Mouse (Mus musculus): ENCODE results near the gene Trappc6a.
"Not testable (repeated sequence)": the region's sequence is repeated elsewhere in the genome, so short reads cannot be mapped to it uniquely, and the experiment has no call there.

Gene Trappc6a

DNA sequence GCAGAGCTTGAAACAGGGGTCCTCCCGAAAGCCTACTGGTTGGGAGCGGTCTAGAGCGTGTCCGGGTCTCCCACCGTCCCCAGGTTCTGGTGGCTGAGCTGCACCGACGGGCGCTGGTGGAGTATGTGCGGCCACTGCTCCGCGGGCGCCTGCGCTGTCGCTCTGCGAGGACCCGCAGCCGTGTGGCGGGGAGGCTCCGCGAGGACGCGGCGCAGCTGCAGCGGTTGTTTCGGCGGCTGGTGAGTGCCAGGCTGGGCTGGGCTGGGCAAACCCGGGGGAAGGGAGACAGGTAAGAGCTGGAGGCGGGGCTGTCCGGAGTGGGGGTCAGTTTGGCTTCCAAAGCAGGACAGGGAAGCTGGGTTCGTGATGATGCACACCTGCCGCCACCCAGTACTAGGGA is 18.7 kb upstream of the Trappc6a start:
- peak; percentile 18 for DNase-seq (ENCODE audit: low read depth, low spot score)

DNA sequence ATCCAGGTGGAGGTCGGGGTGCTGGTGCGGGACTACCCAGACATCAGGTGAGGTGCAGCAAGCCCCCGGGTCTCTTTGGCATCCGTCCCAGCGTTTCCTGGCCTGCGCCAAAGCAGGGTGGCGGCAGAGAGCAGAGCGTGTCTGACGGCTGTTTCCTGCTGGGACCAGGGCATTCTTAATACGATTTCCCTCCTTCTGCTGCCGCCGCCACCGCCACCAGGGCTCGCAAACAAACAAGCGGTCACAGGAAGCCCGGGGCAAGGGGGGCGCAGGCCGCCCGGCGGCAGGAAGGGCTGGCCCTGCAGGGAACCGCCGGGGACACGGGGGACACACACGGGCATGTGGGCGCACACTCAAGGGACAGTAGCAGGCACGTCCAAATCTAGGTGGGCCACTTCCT is 16.5 kb upstream of the Trappc6a start:
- no peak for DNase-seq (ENCODE audit: low read depth, low spot score)

DNA sequence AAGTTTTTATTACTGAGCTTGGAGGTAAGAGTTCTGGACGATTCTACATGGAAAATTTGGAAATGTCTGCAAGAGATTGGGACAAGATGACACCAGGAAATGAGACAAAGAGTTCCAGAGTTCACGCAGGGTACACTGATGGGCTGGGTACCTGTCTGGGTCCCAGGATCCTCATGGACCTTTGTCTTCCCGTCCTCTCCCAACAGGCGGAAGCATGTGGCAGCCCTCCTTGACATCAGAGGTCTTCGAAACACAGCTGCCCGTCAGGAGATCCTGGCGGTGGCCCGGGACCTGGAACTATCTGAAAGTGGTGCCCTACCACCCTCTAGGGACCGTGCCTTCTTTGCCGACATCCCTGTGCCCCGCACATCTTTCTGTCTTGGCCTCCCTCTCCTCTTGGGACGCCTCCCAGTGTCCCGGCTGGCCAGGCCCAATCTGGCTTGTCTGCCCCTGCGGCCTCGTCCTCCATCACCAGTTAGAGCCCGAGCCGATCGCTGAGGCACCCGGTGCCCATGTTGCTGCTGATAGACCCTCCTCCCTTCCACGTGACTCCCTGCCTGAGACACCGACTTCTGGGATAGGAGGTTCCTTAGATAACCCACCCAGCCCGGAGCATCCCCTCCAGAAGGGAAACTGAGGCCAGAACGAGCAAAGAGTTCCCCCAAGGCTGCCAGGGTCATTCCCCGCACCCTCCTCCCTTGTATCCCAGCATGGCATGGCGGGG is 13.3 kb upstream of the Trappc6a start:
- no peak for DNase-seq (ENCODE audit: low read depth, low spot score)

DNA sequence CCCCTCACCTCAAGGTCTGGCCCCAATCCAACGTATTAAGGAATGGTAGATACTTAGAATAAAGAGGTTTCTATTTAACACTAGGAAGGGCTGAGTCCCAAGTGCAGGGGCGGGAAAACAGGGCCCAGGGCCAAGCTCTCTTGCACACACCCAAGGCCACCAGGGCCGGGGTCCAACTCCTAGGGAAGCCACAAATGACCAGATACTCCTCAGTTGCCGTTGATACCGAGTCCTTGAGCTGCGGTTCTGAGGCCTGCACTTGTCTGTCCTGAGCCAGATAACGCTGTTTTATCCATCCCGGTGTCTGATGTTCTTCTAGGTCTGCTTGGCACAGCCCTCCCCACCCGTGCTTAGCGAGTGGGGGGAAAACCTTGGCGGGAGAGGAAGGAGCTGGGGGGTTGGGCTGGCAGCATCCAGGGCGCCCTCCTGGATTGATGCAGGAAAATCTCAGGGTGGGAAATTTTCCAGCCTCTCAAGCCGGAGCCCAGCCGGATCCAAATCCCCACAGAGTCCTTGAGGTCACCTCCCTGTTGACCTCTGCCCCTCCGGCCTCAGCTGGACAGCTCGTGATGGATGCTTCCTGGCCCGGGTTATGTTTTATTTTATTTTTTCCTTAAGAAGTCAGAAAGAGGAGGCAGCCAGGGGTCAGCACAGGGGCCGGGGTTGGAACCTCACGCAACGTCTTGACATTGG is 12.5 kb upstream of the Trappc6a start:
- DNase-seq (ENCODE audit: low read depth, low spot score) = no peak

DNA sequence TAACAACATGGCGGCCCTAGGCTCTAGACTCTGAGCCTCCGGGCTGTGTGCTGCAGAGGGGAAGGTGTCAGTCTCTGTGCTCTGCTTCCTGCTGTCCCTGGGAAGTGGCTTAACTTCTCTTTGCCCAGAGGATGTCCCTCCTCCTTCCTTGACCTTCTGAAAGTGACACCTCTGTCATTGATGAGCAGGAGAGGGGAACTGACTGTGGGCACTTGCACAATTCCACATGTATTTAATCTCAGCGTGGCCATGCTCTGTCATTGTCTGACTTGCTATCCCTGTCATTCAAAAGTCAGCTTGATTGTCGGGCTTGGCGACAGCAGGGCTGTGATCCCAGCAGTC is 12.0 kb upstream of the Trappc6a start:
- no peak for DNase-seq (ENCODE audit: low read depth, low spot score)

DNA sequence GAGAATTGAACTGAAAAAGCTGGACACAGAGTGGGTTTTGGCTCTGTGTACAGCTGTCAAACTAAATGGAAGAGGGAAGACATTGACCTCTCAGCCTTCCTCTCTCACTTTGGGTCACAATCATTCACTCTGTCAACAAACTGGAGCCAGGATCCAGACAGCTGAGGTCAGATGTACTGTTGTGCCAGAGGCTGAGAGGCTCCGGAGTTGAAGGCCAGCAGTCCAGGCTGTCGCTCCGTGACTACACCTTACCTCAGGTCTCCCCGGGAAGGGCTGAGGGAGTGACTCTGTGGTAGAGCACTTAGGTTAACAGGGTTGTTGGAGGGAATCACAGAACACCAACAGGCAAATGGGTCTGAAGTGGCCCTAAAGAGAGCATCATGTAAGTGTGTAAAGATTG is 9.9 kb upstream of the Trappc6a start:
- no peak for DNase-seq (ENCODE audit: low read depth, low spot score)

DNA sequence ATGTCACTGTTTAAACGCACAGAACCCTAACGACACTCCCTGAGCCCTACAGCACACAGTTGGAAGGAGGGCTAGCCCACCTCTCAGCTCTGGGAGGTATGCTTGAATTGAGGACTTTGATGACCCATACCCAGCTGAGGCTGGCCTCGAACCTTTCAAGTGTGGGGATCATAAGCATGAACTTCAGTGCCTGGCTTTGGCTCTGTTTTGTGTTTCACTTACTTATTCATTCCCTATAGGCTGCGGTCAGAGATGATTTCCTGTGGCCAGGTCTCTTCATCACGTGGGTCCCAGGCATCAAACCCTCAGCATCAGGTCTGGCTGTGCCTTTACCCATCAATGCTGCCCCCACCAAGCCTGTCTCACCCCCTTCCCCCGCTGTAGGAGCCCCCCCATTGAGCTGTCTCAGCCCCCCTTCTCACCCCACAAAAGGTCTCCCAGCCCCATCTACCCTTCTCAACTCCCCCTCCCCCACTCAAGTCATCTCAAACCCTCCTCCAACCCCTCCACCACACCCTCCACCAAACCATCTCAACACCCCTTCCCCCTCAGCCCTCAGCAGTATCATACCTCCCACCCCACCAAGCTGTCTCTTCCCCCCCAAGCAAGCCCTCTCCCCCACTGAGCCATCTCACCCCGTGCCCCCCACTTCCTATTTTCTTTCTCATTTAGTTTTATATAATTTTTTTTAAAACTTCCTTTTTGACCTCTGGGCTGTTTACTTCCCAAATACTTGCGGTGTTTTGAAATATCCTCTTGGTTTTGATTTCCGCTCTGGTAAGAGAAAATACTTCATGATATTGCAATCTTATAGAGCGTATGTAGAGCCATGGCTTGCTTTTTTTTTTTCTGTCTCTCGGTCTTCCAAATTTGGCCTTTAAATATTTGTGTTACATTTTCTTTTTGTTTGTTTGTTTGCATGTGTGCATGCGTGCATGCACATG is 7.5 kb upstream of the Trappc6a start:
- no peak for DNase-seq (ENCODE audit: low read depth, low spot score)

DNA sequence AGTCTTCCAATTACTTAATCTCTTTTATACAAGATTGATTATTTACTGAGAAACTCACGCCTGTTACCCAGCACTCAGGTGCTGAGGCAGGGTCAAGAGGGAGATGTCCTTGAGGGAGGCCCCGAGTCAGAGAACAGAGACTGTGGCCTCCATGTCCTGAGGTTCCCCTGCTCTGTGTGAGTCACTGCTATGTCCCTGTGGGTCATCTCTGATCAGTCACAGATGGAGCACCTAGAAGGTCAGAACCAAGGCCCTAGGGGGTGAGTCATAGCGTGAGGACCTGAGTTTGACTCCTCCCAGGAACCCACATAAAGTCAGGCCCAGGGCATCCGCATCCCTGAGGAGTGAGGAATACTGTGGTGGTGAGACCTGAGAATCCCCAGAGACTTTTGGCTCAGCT is 6.5 kb upstream of the Trappc6a start:
- no peak for DNase-seq (ENCODE audit: low read depth, low spot score)

DNA sequence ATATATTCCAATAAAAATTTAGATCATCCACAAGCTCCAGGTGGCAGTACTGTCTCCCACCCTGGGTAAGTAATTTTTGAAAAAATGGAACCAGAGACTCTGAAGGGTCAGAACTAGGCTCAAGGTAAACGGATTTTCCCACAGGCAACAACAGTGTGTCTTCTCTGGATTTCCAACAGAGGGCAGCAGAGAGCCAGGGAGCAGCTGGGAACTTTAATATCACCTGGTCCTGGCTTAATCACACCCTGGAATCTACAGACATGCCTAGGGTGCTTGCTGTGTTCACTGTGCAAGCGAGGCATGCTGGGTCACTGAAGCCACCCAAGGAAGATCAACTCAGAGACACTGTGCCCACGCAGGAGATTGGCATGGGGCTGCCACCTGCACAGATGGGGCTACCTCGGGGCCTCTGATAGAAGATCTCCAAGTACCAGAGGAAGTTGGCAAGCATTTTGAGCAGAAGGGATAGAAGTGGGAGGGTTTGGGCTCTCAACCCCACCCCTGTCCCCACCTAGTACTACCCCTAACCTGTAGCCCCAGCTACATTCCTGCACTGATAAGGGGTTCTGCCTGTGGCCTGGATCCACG is 4.6 kb upstream of the Trappc6a start:
- DNase-seq (ENCODE audit: low read depth, low spot score) = peak; percentile 78

DNA sequence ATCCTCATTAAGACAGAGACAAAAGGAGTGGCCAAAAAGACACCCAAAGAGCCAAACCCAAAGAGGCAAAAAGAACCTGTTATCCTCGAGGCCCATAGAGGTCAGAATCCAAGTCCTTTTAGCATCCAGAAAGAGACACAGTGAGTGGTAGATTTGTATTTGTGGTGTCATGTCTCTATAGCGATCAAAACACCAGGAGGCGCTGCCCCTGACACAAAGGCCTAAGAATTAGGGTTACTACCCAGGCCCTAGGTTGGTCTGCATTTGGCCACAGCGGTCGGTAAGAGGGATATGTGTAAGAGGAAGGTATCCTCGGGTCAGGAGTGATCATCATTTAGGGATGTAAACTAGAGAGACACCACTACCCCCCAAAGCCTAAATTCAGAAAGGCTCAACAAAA is 1.9 kb upstream of the Trappc6a start:
- no peak for DNase-seq (ENCODE audit: low read depth, low spot score)

DNA sequence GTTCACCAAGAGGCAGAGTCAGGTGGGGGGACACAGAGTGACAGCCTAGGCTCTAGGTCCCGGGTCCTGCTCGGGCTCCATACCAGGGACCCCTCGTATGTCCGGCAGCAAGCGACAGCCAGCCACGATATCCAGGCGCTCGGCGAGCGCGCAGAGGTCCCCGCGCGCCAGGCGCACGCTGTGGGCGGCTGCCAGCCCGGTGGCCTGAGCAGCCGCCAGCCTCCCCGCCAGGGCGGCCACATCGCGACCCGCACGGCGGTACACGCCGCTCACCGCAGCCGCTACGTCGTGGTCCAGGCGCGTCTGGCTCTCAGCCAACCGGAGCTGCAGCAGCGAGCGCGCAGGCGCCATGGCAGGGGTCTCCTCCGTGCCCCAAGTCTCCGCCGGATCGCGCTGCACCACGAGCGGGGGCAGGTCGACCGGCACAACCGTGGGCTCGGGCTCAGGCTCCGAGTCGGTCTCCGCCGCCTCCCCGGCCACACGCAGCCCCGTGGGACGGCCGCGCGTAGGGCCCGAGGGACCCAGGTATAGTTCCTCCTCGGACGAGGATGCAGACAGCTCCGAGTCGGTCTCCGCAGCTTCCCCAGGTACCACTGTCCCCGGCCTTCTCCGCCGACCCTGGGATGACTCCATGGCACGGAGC is 1.1 kb upstream of the Trappc6a start:
- DNase-seq (ENCODE audit: low read depth, low spot score) = peak; percentile 50

DNA sequence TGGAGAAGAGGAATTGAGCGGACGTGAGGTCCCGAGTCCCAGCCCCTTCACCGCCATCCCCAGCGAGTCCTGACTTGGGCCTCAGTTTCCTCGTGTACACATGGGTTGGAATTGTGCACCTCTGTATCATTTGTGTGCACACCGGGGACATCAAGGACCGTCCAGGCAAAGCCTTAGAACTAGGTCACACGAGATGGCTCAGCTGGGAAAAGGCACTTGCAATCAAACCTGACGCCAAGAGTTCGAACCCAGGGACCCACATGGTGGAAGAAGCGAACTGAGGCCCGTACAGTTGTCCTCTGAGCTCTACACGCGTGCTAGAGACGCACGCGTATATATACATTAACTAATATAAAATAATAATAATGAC is 598 bp upstream of the Trappc6a start:
- no peak for DNase-seq (ENCODE audit: low read depth, low spot score)

DNA sequence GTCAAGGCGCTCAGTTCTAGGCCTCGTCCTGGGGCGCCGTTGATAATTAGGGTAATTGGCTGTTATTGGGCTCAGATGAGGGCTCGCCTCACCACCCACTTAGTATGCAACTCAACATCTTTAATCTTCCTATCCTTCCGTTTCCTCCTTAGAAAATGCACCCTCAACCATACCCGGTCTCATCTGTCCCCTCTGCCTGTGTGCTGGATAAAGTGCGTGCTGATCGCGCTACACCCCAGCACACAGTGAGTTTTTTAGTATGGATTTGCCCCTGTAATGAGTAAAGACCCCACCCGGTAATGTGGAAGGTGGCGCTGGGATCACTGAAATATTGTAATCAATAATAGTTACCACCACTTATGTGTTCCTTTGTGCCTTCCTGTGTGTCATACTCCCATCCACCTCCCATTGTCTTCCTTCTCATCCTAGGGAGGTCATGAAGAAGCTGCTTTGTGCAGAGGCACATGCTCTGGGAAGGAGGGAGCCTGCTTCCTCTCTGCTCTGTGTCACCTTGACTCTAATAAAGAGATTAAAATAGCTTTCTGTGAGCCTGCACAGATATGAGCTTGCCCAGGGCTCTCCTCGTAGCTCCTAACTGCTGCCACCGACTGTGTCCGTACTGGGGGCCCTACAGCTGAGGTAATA is 851 bp downstream of the Trappc6a start:
- peak; percentile 22 for DNase-seq (ENCODE audit: low read depth, low spot score)

DNA sequence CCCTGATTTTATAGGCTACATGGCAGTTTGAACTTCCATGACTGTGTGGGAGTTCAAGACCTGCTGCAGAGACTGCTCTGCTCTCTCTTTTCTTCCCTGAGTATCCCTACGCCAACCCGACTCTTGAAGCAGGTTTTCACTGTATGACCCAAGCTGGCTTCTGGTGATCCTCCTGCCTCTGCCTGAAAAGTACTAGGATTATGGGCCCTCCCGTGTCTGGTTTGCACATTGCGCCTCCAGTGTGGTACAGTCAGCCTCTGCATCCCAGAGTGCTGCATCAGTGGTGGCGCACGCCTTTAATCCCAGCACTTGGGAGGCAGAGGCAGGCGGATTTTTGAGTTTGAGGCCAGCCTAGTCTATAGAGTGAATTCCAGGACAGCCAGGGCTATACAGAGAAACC is 1.6 kb downstream of the Trappc6a start:
- no peak for DNase-seq (ENCODE audit: low read depth, low spot score)

DNA sequence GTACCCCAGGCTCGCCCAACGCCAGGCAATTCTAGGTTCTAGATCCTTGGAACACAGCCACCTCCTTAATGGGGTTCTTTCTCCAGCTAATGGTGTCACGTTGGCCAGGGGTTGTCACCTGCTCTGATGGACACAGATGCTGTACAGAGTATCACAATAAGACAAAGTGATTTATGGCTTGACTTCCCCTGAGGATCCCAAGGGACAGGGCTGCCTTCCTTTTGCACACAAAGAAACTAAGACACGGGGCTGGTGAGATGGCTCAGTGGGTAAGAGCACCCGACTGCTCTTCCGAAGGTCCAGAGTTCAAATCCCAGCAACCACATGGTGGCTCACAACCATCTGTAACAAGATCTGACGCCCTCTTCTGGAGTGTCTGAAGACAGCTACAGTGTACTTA is 3.7 kb downstream of the Trappc6a start:
- DNase-seq (ENCODE audit: low read depth, low spot score) = not testable (repeated sequence)

DNA sequence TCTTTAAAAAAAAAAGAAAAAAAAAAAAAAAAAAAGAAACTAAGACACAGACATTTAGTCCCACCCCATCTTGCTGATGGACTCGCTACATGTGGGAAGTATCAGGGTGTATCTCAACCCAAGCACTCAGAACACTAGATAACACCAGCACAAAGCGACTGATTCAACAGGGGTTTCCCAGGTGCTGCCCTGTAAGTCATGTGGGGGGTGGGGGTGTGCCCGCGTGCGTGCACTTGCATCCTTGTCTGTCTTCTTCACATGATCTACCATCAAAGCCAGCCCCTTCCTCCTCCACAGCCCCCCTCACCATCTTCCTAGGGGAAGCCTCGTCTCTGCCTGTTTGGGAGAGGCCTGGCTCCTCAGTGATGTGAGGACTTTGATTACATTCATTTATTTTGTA is 4.2 kb downstream of the Trappc6a start:
- DNase-seq (ENCODE audit: low read depth, low spot score) = no peak

DNA sequence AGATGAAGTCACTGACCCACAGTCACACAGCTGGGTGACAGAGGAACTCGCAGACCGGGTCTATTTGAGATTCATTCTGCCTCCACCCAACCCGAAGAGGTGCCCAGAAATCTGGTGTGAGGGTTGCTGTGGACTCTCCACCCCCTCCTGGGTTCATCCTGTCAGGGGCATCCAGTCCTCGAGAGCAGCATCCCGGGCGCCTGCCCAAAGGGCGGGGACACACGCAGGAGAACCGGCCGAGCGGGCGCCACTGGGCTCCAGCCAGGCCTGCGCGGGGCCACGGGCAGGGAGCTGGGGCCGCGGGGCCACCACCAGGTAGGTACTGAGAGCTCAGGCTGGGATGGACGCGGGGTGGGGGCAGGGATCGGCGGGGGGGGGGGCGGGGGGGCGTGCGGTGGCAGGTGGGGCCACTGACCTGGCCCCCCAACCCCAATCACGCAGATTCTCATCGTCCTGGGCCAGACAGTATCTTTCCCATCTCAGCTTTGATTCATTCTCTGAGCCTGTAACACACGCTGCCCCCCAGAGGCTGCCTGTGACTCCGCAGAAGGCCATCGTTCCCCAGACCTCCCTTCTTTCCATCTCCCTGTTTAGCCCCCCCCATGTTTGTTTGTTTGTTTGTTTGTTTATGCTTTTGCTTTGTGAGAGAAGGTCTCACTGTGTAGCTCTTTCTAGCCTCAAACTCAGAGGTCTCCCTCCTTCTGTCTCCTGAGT is 9.6 kb downstream of the Trappc6a start, which contains the start of gene Nkpd1:
TSS of gene Nkpd1 (plus strand) at position 187 of the 714 bp plus-strand sequence.
- peak; percentile 67 for DNase-seq (ENCODE audit: low read depth, low spot score)

DNA sequence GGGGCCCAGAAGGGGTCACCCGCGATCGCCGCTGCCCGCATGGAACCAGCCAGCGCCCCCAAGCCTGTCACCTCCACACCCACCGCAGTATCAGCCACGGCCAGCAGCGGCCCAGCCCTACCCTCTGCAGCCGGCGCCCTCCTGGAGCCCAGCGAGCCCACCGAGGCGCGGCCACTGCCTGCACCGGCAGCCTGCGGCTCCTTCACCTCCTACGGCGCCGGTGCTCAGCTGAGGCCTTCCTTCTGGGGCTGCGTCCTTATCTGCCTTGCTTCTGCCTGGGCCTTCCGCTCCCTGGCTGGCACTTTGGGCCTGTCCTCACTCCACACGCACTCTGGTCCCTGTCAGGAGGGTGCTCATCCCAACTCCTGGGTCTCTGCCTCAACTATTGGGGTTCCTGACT is 11.8 kb downstream of the Trappc6a start:
- no peak for DNase-seq (ENCODE audit: low read depth, low spot score)

DNA sequence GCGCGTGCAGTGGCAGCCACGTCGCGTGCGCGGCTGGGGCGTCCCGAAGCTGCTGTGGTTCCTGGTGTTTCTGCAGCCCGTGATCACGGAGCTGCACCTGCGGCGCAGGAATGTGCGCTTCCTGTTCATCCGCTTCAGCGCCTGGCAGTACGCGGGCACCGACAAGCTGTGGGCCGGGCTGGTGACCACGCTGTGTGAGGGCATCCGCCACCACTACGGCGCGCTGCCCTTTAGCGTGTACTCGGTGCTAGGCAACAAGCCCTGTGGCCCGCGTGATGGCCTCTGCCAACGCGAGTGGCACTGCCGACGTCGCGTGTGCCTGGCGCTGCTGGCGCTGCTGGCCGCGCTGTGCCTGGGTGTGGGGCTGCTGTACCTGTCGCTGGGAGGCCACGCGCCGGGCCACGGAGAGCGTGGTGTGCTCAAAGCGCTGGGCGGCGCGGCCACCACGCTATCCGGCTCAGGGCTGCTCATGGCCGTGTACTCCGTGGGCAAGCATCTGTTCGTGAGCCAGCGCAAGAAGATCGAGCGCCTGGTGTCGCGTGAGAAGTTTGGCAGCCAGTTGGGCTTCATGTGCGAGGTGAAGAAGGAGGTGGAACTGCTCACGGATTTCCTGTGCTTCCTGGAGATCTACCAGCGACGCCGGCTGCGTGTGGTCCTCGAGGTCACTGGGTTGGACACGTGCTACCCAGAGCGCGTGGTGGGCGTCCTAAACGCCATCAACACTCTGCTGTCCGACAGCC is 15.0 kb downstream of the Trappc6a start:
- peak; percentile 52 for DNase-seq (ENCODE audit: low read depth, low spot score)

Measured in brain, adult 2 months (tissue).